Mouse (Mus musculus) lung, adult 18-20 months (tissue): ENCODE data around the gene Eif4enif1.

Experiments
- DNase-seq, 2 experiments: peaks; one replicate each; pipeline ENCODE4 v3.0.0; 2022; ENCODE audit warnings: mixed read lengths in 2 of 2

Eif4enif1 gene

GRCm38 (mm10) chr11:3278351-3278750, 76.2 kb downstream of the Eif4enif1 start:
- DNase-seq = no peak

GRCm38 (mm10) chr11:3279729-3280128, 77.5 kb downstream of the Eif4enif1 start:
- no peak for DNase-seq

- no peak for DNase-seq
Measured at GRCm38 (mm10) chr11:3282887-3283286, 80.7 kb downstream of the Eif4enif1 start.

GRCm38 (mm10) chr11:3283645-3284044, 81.5 kb downstream of the Eif4enif1 start:
- peak; percentile 38 to 74 for DNase-seq

GRCm38 (mm10) chr11:3285940-3286339, 83.7 kb downstream of the Eif4enif1 start:
- no peak for DNase-seq

GRCm38 (mm10) chr11:3287131-3287530, 84.9 kb downstream of the Eif4enif1 start:
- DNase-seq = no peak

- DNase-seq = no peak
Measured at GRCm38 (mm10) chr11:3287921-3288320, 85.7 kb downstream of the Eif4enif1 start.

- DNase-seq = peak; percentile 45 to 57
Measured at GRCm38 (mm10) chr11:3288521-3289301, 86.5 kb downstream of the Eif4enif1 start, which contains the start of gene Patz1. Patz1 (plus strand) TSS chr11:3288874.

GRCm38 (mm10) chr11:3289302-3289802, 87.2 kb downstream of the Eif4enif1 start:
- DNase-seq = peak; percentile 74 to 81

- DNase-seq = peak; percentile 80 to 81
Measured at GRCm38 (mm10) chr11:3289803-3290639, 87.8 kb downstream of the Eif4enif1 start.

GRCm38 (mm10) chr11:3290640-3291310, 88.6 kb downstream of the Eif4enif1 start:
- peak in 1 of 2 experiments; percentile 37 for DNase-seq

- no peak for DNase-seq
Measured at GRCm38 (mm10) chr11:3291311-3292061, 89.3 kb downstream of the Eif4enif1 start.

- DNase-seq = peak; percentile 61 to 74
Measured at GRCm38 (mm10) chr11:3292062-3292421, 89.8 kb downstream of the Eif4enif1 start.

- DNase-seq = peak; percentile 65 to 78
Measured at GRCm38 (mm10) chr11:3292711-3293249, 90.6 kb downstream of the Eif4enif1 start.

GRCm38 (mm10) chr11:3293361-3293760, 91.2 kb downstream of the Eif4enif1 start:
- DNase-seq = no peak
